Mouse (Mus musculus): ENCODE results near the gene 1700049E17Rik2.
"Not testable (repeated sequence)": the region's sequence is repeated elsewhere in the genome, so short reads cannot be mapped to it uniquely, and the experiment has no call there.

- not testable (repeated sequence) for TF ChIP-seq CTCF (IDR thresholded peaks at IDR 0.05; ENCODE audit: control insufficient read depth, insufficient read depth, insufficient read length); MAX (IDR thresholded peaks at IDR 0.05); MYOD1 (IDR thresholded peaks at IDR 0.05; ENCODE audit: control insufficient read depth, insufficient read length, low read depth); MYOG (IDR thresholded peaks at IDR 0.05; ENCODE audit: control insufficient read depth, extremely low read depth, insufficient read length)
Observed at GRCm38 (mm10) chr14:41630144-41630543, 57.1 kb downstream of the 1700049E17Rik2 start.
